In the genomic region with DNA sequence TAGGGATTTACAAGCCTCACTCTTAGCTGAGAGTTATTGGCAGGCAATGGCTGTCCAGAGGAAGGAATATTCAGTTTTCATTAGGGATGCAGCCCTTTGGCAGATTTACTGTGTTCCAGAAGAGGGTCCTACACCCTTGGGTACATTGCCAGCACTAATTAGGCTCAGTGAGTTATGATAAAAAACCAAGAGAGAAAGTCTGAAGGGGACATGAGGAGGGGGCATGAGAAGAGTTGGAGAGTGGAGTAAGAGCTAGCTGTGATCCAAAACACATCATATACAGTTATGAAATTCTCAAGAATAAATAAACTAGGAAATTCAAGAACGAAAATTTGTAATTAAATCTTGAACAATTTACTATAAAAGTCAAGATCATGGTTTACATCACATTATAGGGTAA, we compare ENCODE assay signal across 30 mouse cellular contexts.
"Had no signal": no experiment of that assay in that cellular context is flagged by ENCODE, and none has a peak within 500 bp of the region (broad histone marks: within the 10 kb centered on the region; RNA-seq: fewer than 3 reads in every experiment).

No protein-coding gene starts in this region.

- H3K36me3 ChIP-seq: limb, embryonic 10.5 days; limb, embryonic 12.5 days; limb, embryonic 13.5 days; limb, embryonic 15.5 days; liver, embryonic 12.5 days; liver, embryonic 13.5 days; liver, embryonic 15.5 days; midbrain, embryonic 10.5 days; midbrain, embryonic 12.5 days; midbrain, embryonic 13.5 days; midbrain, embryonic 15.5 days; neural tube, embryonic 13.5 days had no signal

- H3K27ac ChIP-seq: left cerebral cortex, adult 2 months; limb, embryonic 10.5 days; limb, embryonic 12.5 days; limb, embryonic 13.5 days; limb, embryonic 15.5 days; liver, embryonic 12.5 days; liver, embryonic 13.5 days; liver, embryonic 14.5 days; liver, embryonic 15.5 days; macrophage; midbrain, embryonic 10.5 days; midbrain, embryonic 12.5 days; midbrain, embryonic 13.5 days; midbrain, embryonic 15.5 days; neural tube, embryonic 13.5 days had no signal

- H3K27me3 ChIP-seq: limb, embryonic 12.5 days; limb, embryonic 13.5 days; limb, embryonic 15.5 days; liver, embryonic 12.5 days; liver, embryonic 13.5 days; liver, embryonic 15.5 days; megakaryocyte, embryonic 14.5 days; midbrain, embryonic 12.5 days; midbrain, embryonic 13.5 days; midbrain, embryonic 15.5 days; neural tube, embryonic 13.5 days had no signal

- ATAC-seq: liver, embryonic 12.5 days; liver, postnatal 0 days; lung, postnatal 0 days; midbrain, embryonic 13.5 days; midbrain, embryonic 15.5 days; midbrain, embryonic 16.5 days had no signal

- H3K9me3 ChIP-seq: limb, embryonic 10.5 days; limb, embryonic 12.5 days; limb, embryonic 13.5 days; limb, embryonic 15.5 days; liver, embryonic 12.5 days; liver, embryonic 13.5 days; liver, embryonic 15.5 days; megakaryocyte, embryonic 14.5 days; midbrain, embryonic 10.5 days; midbrain, embryonic 12.5 days; midbrain, embryonic 13.5 days; midbrain, embryonic 15.5 days; neural tube, embryonic 13.5 days had no signal

- H3K4me3 ChIP-seq: left cerebral cortex, adult 2 months; limb, embryonic 10.5 days; limb, embryonic 12.5 days; limb, embryonic 13.5 days; limb, embryonic 15.5 days; liver, embryonic 12.5 days; liver, embryonic 13.5 days; liver, embryonic 15.5 days; megakaryocyte, embryonic 14.5 days; midbrain, embryonic 10.5 days; midbrain, embryonic 12.5 days; midbrain, embryonic 13.5 days; midbrain, embryonic 15.5 days; myocyte; neural tube, embryonic 13.5 days had no signal

- H3K4me1 ChIP-seq: limb, embryonic 12.5 days; limb, embryonic 13.5 days; limb, embryonic 15.5 days; liver, embryonic 12.5 days; liver, embryonic 13.5 days; liver, embryonic 15.5 days; megakaryocyte, embryonic 14.5 days; midbrain, embryonic 10.5 days; midbrain, embryonic 12.5 days had no signal

- H3K9ac ChIP-seq: limb, embryonic 12.5 days; limb, embryonic 13.5 days; limb, embryonic 15.5 days; liver, embryonic 12.5 days; liver, embryonic 13.5 days; liver, embryonic 14.5 days; liver, embryonic 15.5 days; liver, postnatal 0 days; midbrain, embryonic 12.5 days; midbrain, embryonic 13.5 days; midbrain, embryonic 15.5 days; neural tube, embryonic 13.5 days had no signal

- H3K4me2 ChIP-seq: limb, embryonic 12.5 days; limb, embryonic 13.5 days; limb, embryonic 15.5 days; liver, embryonic 11.5 days; liver, embryonic 12.5 days; liver, embryonic 13.5 days; liver, embryonic 15.5 days; midbrain, embryonic 11.5 days; midbrain, embryonic 12.5 days; midbrain, embryonic 13.5 days; midbrain, embryonic 15.5 days; neural tube, embryonic 13.5 days had no signal

- DNase-seq: layer of hippocampus, postnatal 36 days; left cerebral cortex, postnatal 4 days; liver; liver, embryonic 13.5 days; liver, postnatal 0 days; lung, adult 2 months; lung, postnatal 10 days; lung, postnatal 36 days; lung, postnatal 4 days; midbrain, embryonic 14.5 days had no signal
